In the genomic region with DNA sequence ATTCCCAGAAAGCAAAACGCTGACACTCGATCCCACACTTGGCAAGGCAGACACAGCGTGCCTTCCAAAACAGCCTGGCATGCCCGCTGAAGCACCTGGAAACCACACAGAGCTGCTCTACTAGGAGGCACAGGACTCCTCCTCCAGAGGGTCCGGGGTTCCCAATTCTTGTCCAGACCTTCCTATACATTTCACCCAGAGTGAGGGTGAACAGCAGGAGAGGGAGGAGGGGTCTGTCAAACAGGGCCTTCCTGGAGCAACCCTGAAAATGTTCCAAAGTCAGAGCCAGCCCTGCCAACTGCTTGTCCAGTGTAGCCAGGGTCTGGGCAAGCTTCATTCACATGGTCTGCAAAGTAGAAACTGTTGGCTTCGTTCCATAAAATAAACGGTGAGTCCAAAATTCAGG, we compare ENCODE assay signal across 13 mouse cellular contexts.
DNase-seq lines count a peak whose midpoint lies in the region; TF ChIP-seq lines count a peak whose summit lies in the region.
"Had no signal": no experiment of that assay in that cellular context is flagged by ENCODE, and none has a peak within 500 bp of the region (broad histone marks: within the 10 kb centered on the region; RNA-seq: fewer than 3 reads in every experiment).

No protein-coding gene starts in this region.

- H3K27ac ChIP-seq in kidney, adult 2 months (ENCODE audit: insufficient read depth, low read depth, low read length) = no peak overlapping the region
- no peak overlapping the region; the same call in 1 of the 2 replicates for H3K27ac ChIP-seq in embryonic facial prominence, embryonic 10.5 days (replicated peaks)
- H3K27ac ChIP-seq: limb, embryonic 12.5 days had no signal

- DNase-seq in gastrocnemius, adult 18-20 months (ENCODE audit: low spot score) = peak; percentile 39
- no peak for DNase-seq in gastrocnemius, postnatal 4 days (ENCODE audit: low spot score in 2 of 2)
- peak; percentile 59 for DNase-seq in kidney, adult 2 months
- DNase-seq in kidney, postnatal 10 days = no peak
- peak; percentile 47 for DNase-seq in cerebellum, adult 11-12 months
- peak; percentile 34 for DNase-seq in gastrocnemius, postnatal 10 days
- no peak for DNase-seq in lung, adult 18-20 months
- DNase-seq in embryonic facial prominence, embryonic 10.5 days (ENCODE audit: low spot score) = no peak
- DNase-seq: layer of hippocampus, postnatal 36 days; lung, adult 2 months; thymus, postnatal 14 days had no signal

- TF ChIP-seq CTCF in kidney, adult 2 months (conservative IDR thresholded peaks at IDR 0.05; ENCODE audit: insufficient read depth, insufficient read length, low read depth, low read length) = no peak

- peaks cover 20% of the 10 kb centered on the region for H3K4me1 ChIP-seq in kidney, adult 2 months (ENCODE audit: control insufficient read depth, insufficient read depth, low read length)
- peaks cover 33% of the 10 kb centered on the region for H3K4me1 ChIP-seq in embryonic facial prominence, embryonic 10.5 days

- TF ChIP-seq POLR2A in kidney, adult 2 months (IDR thresholded peaks at IDR 0.05; ENCODE audit: low read depth, low read length) = no peak

- no peaks in the 10 kb centered on the region for H3K9me3 ChIP-seq in embryonic facial prominence, embryonic 10.5 days
- H3K9me3 ChIP-seq: limb, embryonic 12.5 days; megakaryocyte, embryonic 14.5 days had no signal

- H3K36me3 ChIP-seq in kidney, adult 2 months (ENCODE audit: control insufficient read depth, insufficient read depth, low read length) = no peaks in the 10 kb centered on the region
- no peaks in the 10 kb centered on the region for H3K36me3 ChIP-seq in embryonic facial prominence, embryonic 10.5 days (replicated peaks)
- H3K36me3 ChIP-seq: limb, embryonic 12.5 days had no signal

- whole genome bisulfite sequencing in kidney, adult 2 months = 35% methylated on average over 7 of the region's 7 CpGs
- 87% methylated on average over 7 of the region's 7 CpGs for WGBS in embryonic facial prominence, embryonic 10.5 days

- no peaks in the 10 kb centered on the region for H3K27me3 ChIP-seq in kidney, adult 2 months (replicated peaks; ENCODE audit: control insufficient read depth, insufficient read depth, low read length)
- H3K27me3 ChIP-seq in embryonic facial prominence, embryonic 10.5 days (replicated peaks; ENCODE audit: low read depth, poor library complexity, severe bottlenecking) = no peaks in the 10 kb centered on the region
- H3K27me3 ChIP-seq: limb, embryonic 12.5 days had no signal

- H3K4me3 ChIP-seq in kidney, adult 2 months (ENCODE audit: insufficient read depth, low read depth, low read length) = no peak overlapping the region
- no peak overlapping the region for H3K4me3 ChIP-seq in embryonic facial prominence, embryonic 10.5 days
- H3K4me3 ChIP-seq: limb, embryonic 12.5 days; megakaryocyte, embryonic 14.5 days had no signal

Comparison
In these comparisons a context has a peak if more than half of its experiments do, and no peak if none do; other contexts are left out.
1. DNase-seq: peak in gastrocnemius, adult 18-20 months (single experiment), kidney, adult 2 months (single experiment), cerebellum, adult 11-12 months (single experiment) and gastrocnemius, postnatal 10 days (single experiment); none in gastrocnemius, postnatal 4 days (0 of 2), kidney, postnatal 10 days (single experiment), lung, adult 18-20 months (0 of 2) and embryonic facial prominence, embryonic 10.5 days (single experiment).